Mouse (Mus musculus): ENCODE measurements around the gene Rere. TPM values are rescaled to one million over a fixed set of nuclear protein-coding genes. Genes with fewer than 3 reads are reported as not detected.

The Rere gene
- total and polyA plus RNA-seq, 3 experiments, result 3.1 to 36.5 (median 8.7) TPM

GRCm38 (mm10) chr4:150587597-150588299 is 306.3 kb downstream of the Rere start:
- no peaks in the 10 kb centered on the region for H3K9me3 ChIP-seq (replicated peaks; ENCODE audit: low read length)
- dilution Hi-C loops (cut with MboI; ENCODE audit: extremely low pct_ligation_motif_present, extremely low pct_unique_long_range_greater_than_20kb, low sequenced_read_pairs), result no loop called here
- H3K4me2 ChIP-seq (ENCODE audit: insufficient read depth, low read depth, poor library complexity, severe bottlenecking), result no peak overlapping the region
- TF ChIP-seq MEF2A (IDR thresholded peaks at IDR 0.05; ENCODE audit: borderline replicate concordance, low read depth, low read length) (no peak), CHD2 (IDR thresholded peaks at IDR 0.05; ENCODE audit: low read length) (no peak), MAX (IDR thresholded peaks at IDR 0.05; ENCODE audit: low read length) (no peak), CHD1 (IDR thresholded peaks at IDR 0.05; ENCODE audit: low read depth, low read length) (no peak), MXI1 (IDR thresholded peaks at IDR 0.05; ENCODE audit: low read depth, low read length) (no peak), JUN (IDR thresholded peaks at IDR 0.05; ENCODE audit: insufficient read depth, low read depth, low read length) (no peak), USF1 (IDR thresholded peaks at IDR 0.05; ENCODE audit: low read depth, low read length) (no peak), PAX5 (IDR thresholded peaks at IDR 0.05; ENCODE audit: low read length) (no peak), ELF1 (IDR thresholded peaks at IDR 0.05; ENCODE audit: low read depth, low read length) (no peak), E2F4 (IDR thresholded peaks at IDR 0.05; ENCODE audit: insufficient replicate concordance, low read depth, low read length) (no peak), KAT2A (IDR thresholded peaks at IDR 0.05; ENCODE audit: insufficient replicate concordance, low read length) (no peak), MAZ (IDR thresholded peaks at IDR 0.05; ENCODE audit: low read depth, low read length) (no peak), RCOR1 (conservative IDR thresholded peaks at IDR 0.05; ENCODE audit: low read depth, low read length) (no peak), SMC3 (IDR thresholded peaks at IDR 0.05; ENCODE audit: low read depth, low read length) (no peak), RAD21 (IDR thresholded peaks at IDR 0.05; ENCODE audit: low read depth, low read length) (no peak), POLR2AphosphoS2 (IDR thresholded peaks at IDR 0.05; ENCODE audit: low read depth, low read length) (no peak), TBP (conservative IDR thresholded peaks at IDR 0.05; ENCODE audit: low read depth, low read length) (no peak), JUND (conservative IDR thresholded peaks at IDR 0.05; ENCODE audit: low read depth, low read length) (no peak)
- H3K4me3 ChIP-seq (replicated peaks in 1 of 3; ENCODE audit: low read depth in 2 of 3, low read length in 2 of 3, poor library complexity in 1 of 3), result no peak overlapping the region
- peaks cover 4% of the 10 kb centered on the region for H3K79me2 ChIP-seq (replicated peaks; ENCODE audit: control insufficient read depth, extremely low read depth, insufficient read depth, poor library complexity, severe bottlenecking)
- in situ Hi-C loops (cut with MboI; ENCODE audit: low pct_ligation_motif_present, low pct_unique_long_range_greater_than_20kb, low sequenced_read_pairs), result no loop called here
- H3K27ac ChIP-seq (ENCODE audit: insufficient read depth, low read depth), result no peak overlapping the region
- peaks cover 3 to 49% of the 10 kb centered on the region in 2 experiments; a peak in 2 of 4 replicates for H3K4me1 ChIP-seq (ENCODE audit: control insufficient read depth in 1 of 2, insufficient read depth in 2 of 2)
- no peaks in the 10 kb centered on the region for H3K27me3 ChIP-seq (replicated peaks)
- no peak overlapping the region for H3K9ac ChIP-seq (ENCODE audit: insufficient read depth, low read depth)
- no peak for DNase-seq (ENCODE audit: extremely low read depth)
- peaks cover 0 to 50% of the 10 kb centered on the region in 2 experiments for H3K36me3 ChIP-seq (replicated peaks in 1 of 2; ENCODE audit: control insufficient read depth in 1 of 2, insufficient read depth in 1 of 2, low read length in 1 of 2)

GRCm38 (mm10) chr4:150588300-150588621 is 306.8 kb downstream of the Rere start:
- peaks cover 3 to 44% of the 10 kb centered on the region in 2 experiments; a peak in 2 of 4 replicates for H3K4me1 ChIP-seq (ENCODE audit: control insufficient read depth in 1 of 2, insufficient read depth in 2 of 2)
- no peak overlapping the region for H3K9ac ChIP-seq (ENCODE audit: insufficient read depth, low read depth)
- no peak overlapping the region for H3K4me2 ChIP-seq (ENCODE audit: insufficient read depth, low read depth, poor library complexity, severe bottlenecking)
- peaks cover 0 to 48% of the 10 kb centered on the region in 2 experiments for H3K36me3 ChIP-seq (replicated peaks in 1 of 2; ENCODE audit: control insufficient read depth in 1 of 2, insufficient read depth in 1 of 2, low read length in 1 of 2)
- H3K79me2 ChIP-seq (replicated peaks; ENCODE audit: control insufficient read depth, extremely low read depth, insufficient read depth, poor library complexity, severe bottlenecking), result peaks cover 4% of the 10 kb centered on the region
- dilution Hi-C loops (cut with MboI; ENCODE audit: extremely low pct_ligation_motif_present, extremely low pct_unique_long_range_greater_than_20kb, low sequenced_read_pairs) (no loop called here), in situ Hi-C loops (cut with MboI; ENCODE audit: low pct_ligation_motif_present, low pct_unique_long_range_greater_than_20kb, low sequenced_read_pairs) (no loop called here)
- no peak overlapping the region for H3K4me3 ChIP-seq (replicated peaks in 1 of 3; ENCODE audit: low read depth in 2 of 3, low read length in 2 of 3, poor library complexity in 1 of 3)
- no peaks in the 10 kb centered on the region for H3K9me3 ChIP-seq (replicated peaks; ENCODE audit: low read length)
- DNase-seq (ENCODE audit: extremely low read depth), result no peak
- no peak overlapping the region for H3K27ac ChIP-seq (ENCODE audit: insufficient read depth, low read depth)
- TF ChIP-seq POLR2A (IDR thresholded peaks at IDR 0.05; ENCODE audit: low read depth, low read length) (no peak), MAZ (IDR thresholded peaks at IDR 0.05; ENCODE audit: low read depth, low read length) (no peak), E2F4 (IDR thresholded peaks at IDR 0.05; ENCODE audit: insufficient replicate concordance, low read depth, low read length) (no peak), ZMIZ1 (IDR thresholded peaks at IDR 0.05; ENCODE audit: low read depth, low read length) (no peak), JUN (IDR thresholded peaks at IDR 0.05; ENCODE audit: insufficient read depth, low read depth, low read length) (no peak), MAFK (IDR thresholded peaks at IDR 0.05; ENCODE audit: insufficient replicate concordance, low read length) (no peak), PAX5 (IDR thresholded peaks at IDR 0.05; ENCODE audit: low read length) (no peak), MEF2A (IDR thresholded peaks at IDR 0.05; ENCODE audit: borderline replicate concordance, low read depth, low read length) (no peak)
- H3K27me3 ChIP-seq (replicated peaks), result no peaks in the 10 kb centered on the region

All from CH12.LX (cell line).